Mouse (Mus musculus): ENCODE data around the gene Gnas.

DNA sequence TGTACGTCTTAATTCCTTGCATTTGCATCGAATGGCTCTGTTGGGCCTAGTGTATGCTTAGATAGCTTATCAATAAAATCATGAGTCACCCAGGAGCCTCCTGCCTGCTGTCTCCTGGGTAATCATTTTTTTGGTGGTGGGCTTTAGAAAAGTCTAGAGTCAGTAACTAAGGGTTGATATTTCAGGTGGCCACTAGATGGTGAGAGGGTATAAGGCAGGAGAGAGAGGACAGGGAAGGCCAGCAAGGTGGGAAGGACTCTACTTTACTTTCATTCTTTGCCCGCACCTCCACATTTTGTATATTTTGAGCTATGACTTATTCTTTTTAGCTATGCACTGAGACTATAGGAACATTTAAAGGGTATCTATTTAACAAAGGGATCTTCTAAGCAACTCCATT is 23.8 kb downstream of the Gnas start:
- TF ChIP-seq CTCF (conservative IDR thresholded peaks at IDR 0.05; ENCODE audit: insufficient read depth, insufficient read length, low read depth, low read length) (no peak), POLR2A (IDR thresholded peaks at IDR 0.05; ENCODE audit: low read depth, low read length) (no peak)

Measured in kidney, adult 2 months (tissue).